Mouse (Mus musculus): Measurements from ENCODE around the gene Fhod1.

The Fhod1 gene

GRCm38 (mm10) chr8:105348450-105349095 is 820 bp upstream of the Fhod1 start, which contains the start of gene Slc9a5:
Slc9a5 (plus strand) TSS chr8:105348843.
- peak; percentile 57 for DNase-seq

- no peak for DNase-seq
Observed at GRCm38 (mm10) chr8:105346611-105347427, 934 bp downstream of the Fhod1 start.

GRCm38 (mm10) chr8:105345061-105345975 is 2.4 kb downstream of the Fhod1 start:
- no peak for DNase-seq

- DNase-seq: no peak
Observed at GRCm38 (mm10) chr8:105343791-105344574, 3.8 kb downstream of the Fhod1 start.

- DNase-seq: no peak
Observed at GRCm38 (mm10) chr8:105342768-105343167, 5.0 kb downstream of the Fhod1 start.

GRCm38 (mm10) chr8:105341399-105341798 is 6.4 kb downstream of the Fhod1 start:
- no peak for DNase-seq

- DNase-seq: no peak
Observed at GRCm38 (mm10) chr8:105339886-105340635, 7.7 kb downstream of the Fhod1 start.

- DNase-seq: no peak
Observed at GRCm38 (mm10) chr8:105338992-105339391, 8.8 kb downstream of the Fhod1 start.

GRCm38 (mm10) chr8:105336373-105337130 is 11.2 kb downstream of the Fhod1 start:
- no peak for DNase-seq

GRCm38 (mm10) chr8:105332523-105332922 is 15.2 kb downstream of the Fhod1 start:
- no peak for DNase-seq

GRCm38 (mm10) chr8:105331931-105332330 is 15.8 kb downstream of the Fhod1 start:
- no peak for DNase-seq

GRCm38 (mm10) chr8:105331469-105331868 is 16.3 kb downstream of the Fhod1 start:
- DNase-seq: no peak

- DNase-seq: no peak
Observed at GRCm38 (mm10) chr8:105330325-105330724, 17.4 kb downstream of the Fhod1 start.

- DNase-seq: no peak
Observed at GRCm38 (mm10) chr8:105326968-105327367, 20.8 kb downstream of the Fhod1 start.

- DNase-seq: peak; percentile 98
Observed at GRCm38 (mm10) chr8:105326141-105326672, 21.5 kb downstream of the Fhod1 start, which contains the start of the genes Lrrc29 and Tmem208. Lrrc29 (minus strand) TSS chr8:105326278. Tmem208 (plus strand) TSS chr8:105326354.

- DNase-seq: peak; percentile 42
Observed at GRCm38 (mm10) chr8:105325641-105326093, 22.1 kb downstream of the Fhod1 start.

- DNase-seq: no peak
Observed at GRCm38 (mm10) chr8:105323183-105323582, 24.6 kb downstream of the Fhod1 start.

GRCm38 (mm10) chr8:105318662-105319190 is 29.0 kb downstream of the Fhod1 start:
- DNase-seq: no peak

GRCm38 (mm10) chr8:105317941-105318340 is 29.8 kb downstream of the Fhod1 start:
- DNase-seq: no peak
